13 mouse cellular contexts compared by ENCODE assay signal in genomic region chrX:22849522-22850495, GRCm38 (mm10).
DNase-seq lines count a peak whose midpoint lies in the region; ATAC-seq and TF ChIP-seq lines count a peak whose summit lies in the region.
"Had no signal": no experiment of that assay in that cellular context is flagged by ENCODE, and none has a peak within 500 bp of the region (broad histone marks: within the 10 kb centered on the region; RNA-seq: fewer than 3 reads in every experiment).

No protein-coding gene starts in this region.

- 0 out of 2 replicates have a peak, but pooled peaks cover 2% of the 10 kb centered on the region for H3K4me1 ChIP-seq in forebrain, embryonic 13.5 days
- no peaks in the 10 kb centered on the region for H3K4me1 ChIP-seq in hindbrain, embryonic 16.5 days (ENCODE audit: control insufficient read depth, insufficient read depth, low read depth, low read length)
- no peaks in the 10 kb centered on the region for H3K4me1 ChIP-seq in neural tube, embryonic 11.5 days (ENCODE audit: control insufficient read depth, insufficient read depth, low read length)
- H3K4me1 ChIP-seq: limb, embryonic 12.5 days had no signal

- no peak for TF ChIP-seq POLR2A in brain, embryonic 14.5 days (IDR thresholded peaks at IDR 0.05; ENCODE audit: borderline replicate concordance, extremely low read depth, insufficient read depth, insufficient read length, poor library complexity, severe bottlenecking)

- no peak overlapping the region for H3K9ac ChIP-seq in forebrain, embryonic 13.5 days
- H3K9ac ChIP-seq in hindbrain, embryonic 16.5 days (ENCODE audit: low read depth, low read length): no peak overlapping the region
- no peak overlapping the region for H3K9ac ChIP-seq in neural tube, embryonic 11.5 days (ENCODE audit: low read length)
- H3K9ac ChIP-seq: limb, embryonic 12.5 days had no signal

- ATAC-seq in forebrain, embryonic 13.5 days: peak; percentile 96
- peak; percentile 77 for ATAC-seq in hindbrain, embryonic 16.5 days
- ATAC-seq in neural tube, embryonic 11.5 days (ENCODE audit: insufficient read depth, low FRiP score, low TSS enrichment): peak; percentile 91
- ATAC-seq: CD4-positive, CD25-positive, alpha-beta regulatory T cell, adult 4 months had no signal

- no peaks in the 10 kb centered on the region for H3K36me3 ChIP-seq in forebrain, embryonic 13.5 days (ENCODE audit: poor library complexity, severe bottlenecking)
- H3K36me3 ChIP-seq in hindbrain, embryonic 16.5 days (ENCODE audit: control insufficient read depth, insufficient read depth, low read length): no peaks in the 10 kb centered on the region
- no peaks in the 10 kb centered on the region for H3K36me3 ChIP-seq in neural tube, embryonic 11.5 days (ENCODE audit: control insufficient read depth, insufficient read depth, low read length)
- H3K36me3 ChIP-seq: limb, embryonic 12.5 days had no signal

- H3K4me2 ChIP-seq in forebrain, embryonic 13.5 days: no peak overlapping the region
- no peak overlapping the region for H3K4me2 ChIP-seq in hindbrain, embryonic 16.5 days (ENCODE audit: low read length)
- H3K4me2 ChIP-seq in neural tube, embryonic 11.5 days (ENCODE audit: low read depth): no peak overlapping the region
- H3K4me2 ChIP-seq: heart, embryonic 11.5 days; limb, embryonic 12.5 days had no signal

- 25% methylated on average over 9 of the region's 9 CpGs for WGBS in forebrain, embryonic 13.5 days
- 35% methylated on average over 9 of the region's 9 CpGs for WGBS in hindbrain, embryonic 16.5 days
- WGBS in neural tube, embryonic 11.5 days: 41% methylated on average over 9 of the region's 9 CpGs

- no peak for TF ChIP-seq CTCF in brain, embryonic 14.5 days (IDR thresholded peaks at IDR 0.05; ENCODE audit: borderline replicate concordance, extremely low read depth, insufficient read depth, insufficient read length)

- DNase-seq in brain, embryonic 14.5 days (ENCODE audit: low read depth): peak; percentile 94
- peak; percentile 25 for DNase-seq in neural tube, embryonic 11.5 days (ENCODE audit: low spot score)
- DNase-seq in lung, postnatal 10 days: no peak
- no peak for DNase-seq in kidney, postnatal 14 days
- no peak for DNase-seq in lung, postnatal 14 days
- DNase-seq: cerebellum, postnatal 25 days; right cerebral cortex, postnatal 25 days; thymus, postnatal 36 days had no signal

- peak overlapping the region; percentile 81 for H3K27ac ChIP-seq in forebrain, embryonic 13.5 days
- peak overlapping the region; percentile 9; the same call in 1 of the 2 replicates for H3K27ac ChIP-seq in hindbrain, embryonic 16.5 days (ENCODE audit: low read depth, low read length)
- H3K27ac ChIP-seq in neural tube, embryonic 11.5 days (ENCODE audit: low read depth, low read length): peak overlapping the region; percentile 27; the same call in 1 of the 2 replicates
- H3K27ac ChIP-seq: limb, embryonic 12.5 days had no signal

- no peak overlapping the region for H3K4me3 ChIP-seq in forebrain, embryonic 13.5 days
- no peak overlapping the region for H3K4me3 ChIP-seq in hindbrain, embryonic 16.5 days (ENCODE audit: low read length)
- no peak overlapping the region for H3K4me3 ChIP-seq in neural tube, embryonic 11.5 days (ENCODE audit: low read depth, low read length)
- H3K4me3 ChIP-seq: limb, embryonic 12.5 days had no signal

- no peaks in the 10 kb centered on the region for H3K27me3 ChIP-seq in forebrain, embryonic 13.5 days
- no peaks in the 10 kb centered on the region for H3K27me3 ChIP-seq in hindbrain, embryonic 16.5 days (replicated peaks; ENCODE audit: control insufficient read depth, insufficient read depth, low read length)
- H3K27me3 ChIP-seq in neural tube, embryonic 11.5 days (ENCODE audit: control insufficient read depth, insufficient read depth, low read length): no peaks in the 10 kb centered on the region
- H3K27me3 ChIP-seq: limb, embryonic 12.5 days had no signal

- H3K9me3 ChIP-seq in forebrain, embryonic 13.5 days (replicated peaks): no peaks in the 10 kb centered on the region
- H3K9me3 ChIP-seq in hindbrain, embryonic 16.5 days (ENCODE audit: control insufficient read depth, low read length): no peaks in the 10 kb centered on the region
- H3K9me3 ChIP-seq in neural tube, embryonic 11.5 days (ENCODE audit: control insufficient read depth, low read length): no peaks in the 10 kb centered on the region
- H3K9me3 ChIP-seq: limb, embryonic 12.5 days had no signal

Comparison
In these comparisons a context has a peak if more than half of its experiments do, and no peak if none do; other contexts are left out.
1. DNase-seq: peak in brain, embryonic 14.5 days (single experiment) and neural tube, embryonic 11.5 days (single experiment); none in lung, postnatal 10 days (single experiment), kidney, postnatal 14 days (single experiment) and lung, postnatal 14 days (single experiment).
2. H3K27ac ChIP-seq: peak in every context shown above with its lines; median percentile 81 in forebrain, embryonic 13.5 days; 27 in neural tube, embryonic 11.5 days; 9 in hindbrain, embryonic 16.5 days.
3. Peak in every context shown above with its lines, with median percentiles within 50 percentile points of each other: ATAC-seq.